Mouse (Mus musculus) right cerebral cortex, postnatal 14 days (tissue): ENCODE measurements around the gene Fgfr1op2.
A peak's percentile ranks its signal among the peaks of the same experiment; 100 is the strongest.

Source experiments
- DNase-seq: peaks from one replicate; pipeline ENCODE4 v3.0.0; 2022

Fgfr1op2 gene

DNA sequence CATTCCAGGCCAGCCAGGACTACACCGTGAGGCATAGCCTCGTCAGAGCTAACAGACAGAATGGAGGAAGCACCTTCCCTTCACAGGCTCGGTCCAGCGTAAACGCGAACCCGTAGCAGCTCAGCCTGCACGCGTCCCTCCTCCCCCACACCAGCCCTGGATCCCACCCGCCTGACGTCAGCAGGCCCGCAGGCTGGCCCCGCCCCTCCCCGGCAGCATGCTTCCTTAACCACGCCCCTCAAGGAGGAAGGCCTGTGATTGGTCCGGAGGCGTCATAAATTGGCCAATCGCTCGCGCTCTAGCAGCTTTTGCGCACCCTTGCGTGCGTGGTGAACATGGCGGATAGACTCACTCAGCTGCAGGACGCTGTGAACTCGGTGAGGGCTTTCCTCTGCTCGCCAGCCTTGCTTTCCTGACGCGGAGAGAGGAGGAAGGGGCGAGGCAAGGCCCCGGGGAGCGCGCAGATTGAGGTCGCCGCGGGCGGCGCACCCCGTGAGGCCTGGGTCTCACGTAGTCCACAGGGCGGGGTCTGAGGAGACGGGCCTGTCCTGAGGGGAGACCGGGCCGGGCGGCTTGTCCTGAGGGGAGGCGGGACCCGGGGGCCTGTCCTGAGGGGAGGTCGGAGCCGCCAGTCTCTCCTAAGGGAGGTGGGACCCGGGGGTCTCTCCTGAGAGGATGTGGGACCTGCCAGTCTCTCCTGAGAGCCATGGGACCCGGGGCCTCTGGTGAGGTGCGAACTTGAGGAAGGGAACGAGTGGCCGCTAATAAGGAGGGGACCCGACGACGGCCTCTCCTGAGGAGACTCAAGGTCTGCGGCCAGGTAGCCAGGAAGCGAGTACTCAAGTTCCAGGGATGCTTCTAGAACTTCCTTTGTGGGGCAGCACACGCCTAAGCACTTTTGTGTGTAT lies 65.5 kb downstream of the Fgfr1op2 start, which contains the start of the genes Med21 and Tm7sf3:
Gene Med21 (plus strand): TSS at position 272 of the 908 bp plus-strand sequence.
Gene Tm7sf3 (minus strand): TSS at position 549 of the 908 bp plus-strand sequence.
- peak; percentile 99 for DNase-seq

- DNase-seq, result no peak
Observed at GRCm38 (mm10) chr6:146643184-146643570, 66.2 kb downstream of the Fgfr1op2 start.
